Mouse (Mus musculus): Measurements from ENCODE around the gene Lipf. TPM values are rescaled to one million over a fixed set of nuclear protein-coding genes. Genes with fewer than 3 reads are reported as not detected.

The Lipf gene
- not detected in 2 replicates for polyA plus RNA-seq (2012; rRNA removed)

GRCm38 (mm10) chr19:33960887-33961286 lies at the start of gene Lipf:
TSS of gene Lipf (plus strand) at chr19:33961187.

GRCm38 (mm10) chr19:34008002-34008401 lies 47.0 kb downstream of the Lipf start, which contains the start of gene Lipk:
TSS of gene Lipk (plus strand) at chr19:34008290.

Other genes starting within 250 kb of the Lipf start
- 0.14 and 0.19 TPM in 2 replicates for gene Lipo2, start 209.8 kb upstream of the Lipf start, polyA plus RNA-seq (2012; rRNA removed)
- 3.9 and 6.6 TPM in 2 replicates for gene Lipo3, start 199.2 kb upstream of the Lipf start, polyA plus RNA-seq (2012; rRNA removed)
- not detected in 2 replicates for gene Lipo1, start 173.7 kb upstream of the Lipf start, polyA plus RNA-seq (2012; rRNA removed)
- not detected in 2 replicates for gene Lipk, start 47.1 kb downstream of the Lipf start, polyA plus RNA-seq (2012; rRNA removed)
- not detected in 2 replicates for gene Lipn, start 106.2 kb downstream of the Lipf start, polyA plus RNA-seq (2012; rRNA removed)
- gene Lipm, start 139.7 kb downstream of the Lipf start, polyA plus RNA-seq (2012; rRNA removed): not detected in 2 replicates
- gene Ankrd22, start 204.9 kb downstream of the Lipf start, polyA plus RNA-seq (2012; rRNA removed): 0.16 TPM in 1 of 2 replicates, not detected in the other
- 1.5 and 3.2 TPM in 2 replicates for gene Stambpl1, start 231.0 kb downstream of the Lipf start, polyA plus RNA-seq (2012; rRNA removed)

Measured in central nervous system, embryonic 11.5 days (tissue).